Mouse (Mus musculus): ENCODE measurements around the gene 1700028P14Rik.

GRCm38 (mm10) chr19:23594950-23595349 lies 57.7 kb downstream of the 1700028P14Rik start:
- TF ChIP-seq CTCF (IDR thresholded peaks at IDR 0.05; ENCODE audit: insufficient read depth, low read length) (no peak), POLR2A (IDR thresholded peaks at IDR 0.05; ENCODE audit: borderline replicate concordance, extremely low read depth, low read depth, low read length) (no peak)

Measured in lung, adult 2 months (tissue).